Mouse (Mus musculus) thymus, adult 2 months (tissue): ENCODE measurements around the gene Cbx4. TPM values are rescaled to one million over a fixed set of nuclear protein-coding genes. Genes with fewer than 3 reads are reported as not detected.
"Not testable (repeated sequence)": the region's sequence is repeated elsewhere in the genome, so short reads cannot be mapped to it uniquely, and the experiment has no call there.

Experiments used
- DNase-seq: peaks from one replicate; pipeline ENCODE4 v3.0.0; 2021
- H3K27ac ChIP-seq: fragments of 200-500 bp; 2 replicates; pipeline ENCODE4 v1.5.1; 2012; ENCODE audit warnings: low read length, control low read depth; ENCODE audit not compliant: control insufficient read depth, insufficient read depth
- H3K27me3 ChIP-seq: fragments of 200-500 bp; 2 replicates; pipeline ENCODE4 v1.6.1; 2012; ENCODE audit warnings: mild to moderate bottlenecking, low read length, moderate library complexity, mixed read lengths; ENCODE audit not compliant: control insufficient read depth, insufficient read depth
- H3K36me3 ChIP-seq: fragments of 200-500 bp; 2 replicates; pipeline ENCODE4 v1.6.1; 2012; ENCODE audit warnings: mild to moderate bottlenecking, low read length, moderate library complexity; ENCODE audit not compliant: control insufficient read depth, insufficient read depth
- H3K4me1 ChIP-seq: fragments of 200-500 bp; replicated peaks from 2 replicates; pipeline ENCODE4 v1.6.1; 2012; ENCODE audit warnings: low read length; ENCODE audit not compliant: control insufficient read depth, insufficient read depth
- H3K4me3 ChIP-seq: fragments of 200-500 bp; 2 replicates; pipeline ENCODE4 v1.5.1; 2012; ENCODE audit warnings: mild to moderate bottlenecking, low read length, control low read depth, moderate library complexity; ENCODE audit not compliant: control insufficient read depth, insufficient read depth
- CTCF ChIP-seq: fragments of 200-500 bp; IDR thresholded peaks from 2 replicates; pipeline ENCODE4 v1.5.1; 2012; ENCODE audit warnings: mild to moderate bottlenecking, control low read depth, low read length, moderate library complexity, borderline replicate concordance; ENCODE audit not compliant: control insufficient read depth, poor library complexity, insufficient read depth; ENCODE audit errors: extremely low read depth
- POLR2A ChIP-seq: fragments of 200-500 bp; IDR thresholded peaks from 2 replicates; pipeline ENCODE4 v1.6.1; 2012; ENCODE audit warnings: mild to moderate bottlenecking, low read length, control low read depth, moderate library complexity; ENCODE audit not compliant: control insufficient read depth, poor library complexity, insufficient read depth; ENCODE audit errors: extremely low read depth
- WGBS: fragments of 180-500 bp; shearing (Covaris S2); methylation state at CpG from one replicate; pipeline ENCODE4 v1.1.7; 2018; 5-methylcytosine and 5-hydroxymethylcytosine counted together
- polyA plus RNA-seq: library from polyadenylated mRNA; depleted of rRNA; stranded (reverse); fragments of >200 nt; gene quantifications from 2 replicates; pipeline ENCODE4 v1.2.3, GENCODE M21; 2012

Gene Cbx4
- polyA plus RNA-seq, 1 experiment, result 54.7 TPM

- H3K4me3 ChIP-seq, result no peak overlapping the region
- H3K27ac ChIP-seq, result no peak overlapping the region
- H3K36me3 ChIP-seq, result no peaks in the 10 kb centered on the region
- H3K27me3 ChIP-seq, result no peaks in the 10 kb centered on the region
- no peak for DNase-seq
- TF ChIP-seq CTCF, result no peak
- TF ChIP-seq POLR2A, result no peak
- 41% methylated on average over 7 of the region's 7 CpGs for WGBS
- H3K4me1 ChIP-seq, result peaks cover under 1% of the 10 kb centered on the region
These were observed 25.3 kb upstream of the Cbx4 start for GRCm38 (mm10) chr11:119111345-119111744.

- no peak for TF ChIP-seq CTCF
- no peak for TF ChIP-seq POLR2A
- Histone ChIP-seq H3K27ac (no peak overlapping the region), H3K27me3 (no peaks in the 10 kb centered on the region), H3K36me3 (no peaks in the 10 kb centered on the region), H3K4me3 (no peak overlapping the region), H3K4me1 (peaks cover 6% of the 10 kb centered on the region)
- 87% methylated on average over 9 of the region's 9 CpGs for WGBS
- DNase-seq, result no peak
These were observed 23.5 kb upstream of the Cbx4 start for GRCm38 (mm10) chr11:119109415-119110071.

GRCm38 (mm10) chr11:119108573-119109263 lies 22.7 kb upstream of the Cbx4 start:
- WGBS, result 43% methylated on average over 10 of the region's 10 CpGs
- H3K4me3 ChIP-seq, result no peak overlapping the region
- TF ChIP-seq POLR2A (no peak), CTCF (no peak)
- peaks cover 6% of the 10 kb centered on the region for H3K4me1 ChIP-seq
- no peak overlapping the region for H3K27ac ChIP-seq
- no peaks in the 10 kb centered on the region for H3K27me3 ChIP-seq
- DNase-seq, result no peak
- H3K36me3 ChIP-seq, result no peaks in the 10 kb centered on the region

GRCm38 (mm10) chr11:119106289-119106688 lies 20.3 kb upstream of the Cbx4 start:
- Histone ChIP-seq H3K36me3 (no peaks in the 10 kb centered on the region), H3K4me1 (peaks cover 6% of the 10 kb centered on the region), H3K27me3 (no peaks in the 10 kb centered on the region), H3K4me3 (no peak overlapping the region), H3K27ac (no peak overlapping the region)
- TF ChIP-seq CTCF (no peak), POLR2A (no peak)
- WGBS, result 7% methylated on average over 6 of the region's 6 CpGs
- no peak for DNase-seq

- Histone ChIP-seq H3K36me3 (no peaks in the 10 kb centered on the region), H3K4me1 (peaks cover 6% of the 10 kb centered on the region), H3K27ac (no peak overlapping the region), H3K27me3 (no peaks in the 10 kb centered on the region), H3K4me3 (no peak overlapping the region)
- no peak for TF ChIP-seq POLR2A
- no peak for TF ChIP-seq CTCF
- no peak for DNase-seq
- WGBS, result 50% methylated on average over 8 of the region's 8 CpGs
These were observed 19.7 kb upstream of the Cbx4 start for GRCm38 (mm10) chr11:119105748-119106147.

GRCm38 (mm10) chr11:119105071-119105609 lies 19.1 kb upstream of the Cbx4 start:
- TF ChIP-seq POLR2A, result no peak
- TF ChIP-seq CTCF, result no peak
- Histone ChIP-seq H3K36me3 (no peaks in the 10 kb centered on the region), H3K27ac (no peak overlapping the region), H3K4me3 (no peak overlapping the region), H3K27me3 (no peaks in the 10 kb centered on the region), H3K4me1 (peaks cover 6% of the 10 kb centered on the region)
- whole genome bisulfite sequencing, result 88% methylated on average over 7 of the region's 7 CpGs
- DNase-seq, result no peak

GRCm38 (mm10) chr11:119103991-119104390 lies 18.0 kb upstream of the Cbx4 start:
- 95% methylated on average over 3 of the region's 3 CpGs for WGBS
- H3K4me3 ChIP-seq, result no peak overlapping the region
- H3K27me3 ChIP-seq, result no peaks in the 10 kb centered on the region
- H3K4me1 ChIP-seq, result peaks cover 6% of the 10 kb centered on the region
- TF ChIP-seq POLR2A (no peak), CTCF (no peak)
- no peak for DNase-seq
- H3K27ac ChIP-seq, result no peak overlapping the region
- no peaks in the 10 kb centered on the region for H3K36me3 ChIP-seq

- not testable (repeated sequence) for H3K27ac ChIP-seq, H3K36me3 ChIP-seq, DNase-seq, H3K4me3 ChIP-seq, H3K27me3 ChIP-seq, H3K4me1 ChIP-seq
- 79% methylated on average over 4 of the region's 4 CpGs for WGBS
These were observed 14.3 kb upstream of the Cbx4 start for GRCm38 (mm10) chr11:119100355-119100754.
